Mouse (Mus musculus): ENCODE measurements around the gene Otud3.

DNA sequence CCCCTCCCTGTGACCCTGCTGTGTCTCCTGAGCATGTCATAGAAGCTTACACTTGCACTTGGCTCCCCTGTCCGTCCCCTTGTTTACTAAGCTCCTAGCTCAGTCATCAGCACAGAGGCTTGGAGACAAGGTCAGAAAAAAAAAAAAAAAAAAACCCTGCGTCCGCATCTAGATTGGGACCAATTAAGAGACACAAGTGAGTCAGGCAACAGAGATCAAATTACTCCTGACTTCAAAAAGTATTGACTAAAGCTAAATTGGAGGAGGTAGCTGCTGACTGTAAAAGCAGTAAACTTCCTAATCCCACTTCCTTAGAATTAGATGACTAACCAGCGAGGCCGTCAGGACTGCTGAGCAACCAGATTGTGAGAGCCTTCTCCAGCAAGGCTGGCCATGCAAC lies 48.7 kb downstream of the Otud3 start:
- TF ChIP-seq CTCF (IDR thresholded peaks at IDR 0.05 in 2 of 3, conservative IDR thresholded peaks at IDR 0.05 in 1 of 3; ENCODE audit: control insufficient read depth in 1 of 3, insufficient read depth in 1 of 3, low read depth in 2 of 3, low read length in 3 of 3, poor library complexity in 1 of 3, severe bottlenecking in 1 of 3), result no peak
- no peak for TF ChIP-seq UBTF (IDR thresholded peaks at IDR 0.05; ENCODE audit: borderline replicate concordance, insufficient read depth, low read depth, low read length)
- no peak for TF ChIP-seq CHD1 (IDR thresholded peaks at IDR 0.05; ENCODE audit: low read depth, low read length)
